Mouse (Mus musculus): ENCODE results near the gene 4921511M17Rik.
"Not testable (repeated sequence)": the region's sequence is repeated elsewhere in the genome, so short reads cannot be mapped to it uniquely, and the experiment has no call there.

Gene 4921511M17Rik

DNA sequence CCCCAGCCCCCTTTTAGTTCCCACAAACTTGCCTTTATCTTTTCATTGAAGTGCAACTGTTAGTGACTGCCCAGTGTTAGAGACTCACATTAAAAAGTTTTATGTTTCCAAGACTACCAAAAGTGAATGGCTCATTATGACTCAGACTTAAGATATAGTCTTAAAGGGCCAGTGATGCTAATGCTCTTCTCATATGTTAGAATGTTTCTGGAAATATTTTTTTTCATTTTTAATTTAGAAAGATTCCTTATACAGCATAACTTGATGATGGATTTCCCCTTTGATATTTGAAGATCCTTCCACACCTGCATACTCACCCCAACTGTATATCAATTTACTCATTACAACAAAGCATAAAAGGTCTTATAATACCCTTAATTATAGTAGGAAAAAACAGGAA is at the start of gene 4921511M17Rik:
4921511M17Rik (minus strand) TSS at position 101 of the 400 bp plus-strand sequence.
- DNase-seq: not testable (repeated sequence)

GRCm38 (mm10) chrX:154054939-154055338 is 21.3 kb upstream of the 4921511M17Rik start, which contains the start of gene Gm10057:
Gm10057 (minus strand) TSS chrX:154055039.
- DNase-seq: not testable (repeated sequence)

DNA sequence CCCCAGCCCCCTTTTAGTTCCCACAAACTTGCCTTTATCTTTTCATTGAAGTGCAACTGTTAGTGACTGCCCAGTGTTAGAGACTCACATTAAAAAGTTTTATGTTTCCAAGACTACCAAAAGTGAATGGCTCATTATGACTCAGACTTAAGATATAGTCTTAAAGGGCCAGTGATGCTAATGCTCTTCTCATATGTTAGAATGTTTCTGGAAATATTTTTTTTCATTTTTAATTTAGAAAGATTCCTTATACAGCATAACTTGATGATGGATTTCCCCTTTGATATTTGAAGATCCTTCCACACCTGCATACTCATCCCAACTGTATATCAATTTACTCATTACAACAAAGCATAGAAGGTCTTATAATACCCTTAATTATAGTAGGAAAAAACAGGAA is 21.1 kb downstream of the 4921511M17Rik start, which contains the start of gene Samt1:
Samt1 (minus strand) TSS at position 101 of the 400 bp plus-strand sequence.
- DNase-seq: not testable (repeated sequence)

- DNase-seq: not testable (repeated sequence)
Observed at GRCm38 (mm10) chrX:153976914-153977313, 56.7 kb downstream of the 4921511M17Rik start.

GRCm38 (mm10) chrX:153976467-153976866 is 57.2 kb downstream of the 4921511M17Rik start:
- DNase-seq: not testable (repeated sequence)

GRCm38 (mm10) chrX:153974450-153974849 is 59.2 kb downstream of the 4921511M17Rik start:
- peak; percentile 6 for DNase-seq

All from kidney, adult 9 months (tissue).